Mouse (Mus musculus) intestine, embryonic 14.5 days (tissue): ENCODE measurements around the gene Pcolce. TPM values are rescaled to one million over a fixed set of nuclear protein-coding genes. Genes with fewer than 3 reads are reported as not detected.

Source experiments
- ATAC-seq: fragments of 200-750 bp; cut with Nextera tagmentation; replicated peaks from 2 replicates; pipeline ENCODE4 v1.8.0; 2017; ENCODE audit warnings: low read depth, moderate number of reproducible peaks, moderate TSS enrichment, moderate library complexity; ENCODE audit not compliant: low FRiP score, low TSS enrichment
- DNase-seq: peaks from one replicate; pipeline ENCODE4 v3.0.0-alpha.2; 2018; ENCODE audit warnings: low spot score
- H3K27ac ChIP-seq: fragments of 300-500 bp; sonication (generic); 2 replicates; pipeline ENCODE4 v1.5.1; 2014; ENCODE audit warnings: low read depth, mild to moderate bottlenecking, control low read depth
- H3K27me3 ChIP-seq: fragments of 300-500 bp; sonication (generic); replicated peaks from 2 replicates; pipeline ENCODE4 v1.6.1; 2014; ENCODE audit warnings: low read length, control low read depth; ENCODE audit not compliant: control insufficient read depth, insufficient read depth
- H3K36me3 ChIP-seq: fragments of 300-500 bp; sonication (generic); 2 replicates; pipeline ENCODE4 v1.6.1; 2014; ENCODE audit warnings: low read length, control low read depth; ENCODE audit not compliant: control insufficient read depth, insufficient read depth
- H3K4me1 ChIP-seq: fragments of 300-500 bp; sonication (generic); replicated peaks from 2 replicates; pipeline ENCODE4 v1.6.1; 2014; ENCODE audit warnings: low read length, control low read depth, mixed read lengths; ENCODE audit not compliant: control insufficient read depth, insufficient read depth
- H3K4me2 ChIP-seq: fragments of 300-500 bp; sonication (generic); 2 replicates; pipeline ENCODE4 v1.6.1; 2014; ENCODE audit warnings: low read length
- H3K4me3 ChIP-seq: fragments of 300-500 bp; sonication (generic); 2 replicates; pipeline ENCODE4 v1.5.1; 2014; ENCODE audit warnings: low read depth, low read length, control low read depth, mixed read lengths
- H3K9ac ChIP-seq: fragments of 300-500 bp; sonication (generic); 2 replicates; pipeline ENCODE4 v1.6.1; 2014; ENCODE audit warnings: mild to moderate bottlenecking, low read length
- H3K9me3 ChIP-seq: fragments of 300-500 bp; sonication (generic); 2 replicates; pipeline ENCODE4 v1.6.1; 2016; ENCODE audit warnings: low read length, control low read depth; ENCODE audit not compliant: control insufficient read depth
- WGBS: fragments of 180-500 bp; shearing (Covaris S2); extraction: QIAGEN DNeasy Blood & Tissue Kit; methylation state at CpG from one replicate; pipeline ENCODE4 v1.1.7; 2014; 5-methylcytosine and 5-hydroxymethylcytosine counted together
- polyA plus RNA-seq: library from polyadenylated mRNA; unstranded; fragments of >200 nt; fragmentation: Nextera tagmentation; extraction: Ambion mirVana; gene quantifications from 2 replicates; pipeline ENCODE4 v1.2.1, GENCODE M21; 2014

The Pcolce gene
- polyA plus RNA-seq, 1 experiment from 2014 or later, result 112 TPM

DNA sequence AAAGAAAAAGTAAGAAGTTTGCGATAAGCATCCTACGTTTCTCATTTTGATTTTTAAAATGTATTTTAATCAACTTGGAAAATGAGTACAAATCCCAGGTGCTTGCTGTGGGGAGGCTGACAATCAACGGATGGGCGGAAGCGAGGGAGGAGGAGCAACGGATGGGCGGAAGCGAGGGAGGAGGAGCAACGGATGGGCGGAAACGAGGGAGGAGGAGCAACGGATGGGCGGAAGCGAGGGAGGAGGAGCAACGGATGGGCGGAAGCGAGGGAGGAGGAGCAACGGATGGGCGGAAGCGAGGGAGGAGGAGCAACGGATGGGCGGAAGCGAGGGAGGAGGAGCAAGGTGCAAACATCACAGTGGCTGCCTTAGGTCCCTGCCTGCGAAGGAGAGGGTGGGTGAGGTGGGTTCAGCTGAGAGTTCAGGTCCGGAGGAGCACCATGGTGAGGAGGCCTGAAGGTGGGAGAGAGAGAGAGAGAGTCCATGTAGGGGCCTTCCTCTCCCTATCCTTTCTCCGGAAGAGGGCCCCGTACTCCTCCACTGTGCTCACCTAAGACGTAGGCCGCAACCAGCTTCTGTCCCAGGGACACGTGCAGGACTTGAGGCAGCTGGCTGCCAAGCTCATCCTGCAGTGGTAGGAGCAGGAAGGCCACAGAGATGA is 16.9 kb downstream of the Pcolce start:
- H3K9ac ChIP-seq, result no peak overlapping the region
- H3K27me3 ChIP-seq, result no peaks in the 10 kb centered on the region
- H3K4me2 ChIP-seq, result peak overlapping the region; percentile 35
- H3K27ac ChIP-seq, result no peak overlapping the region
- H3K36me3 ChIP-seq, result no peaks in the 10 kb centered on the region
- no peaks in the 10 kb centered on the region for H3K9me3 ChIP-seq
- ATAC-seq, result no peak
- DNase-seq, result no peak
- peaks cover 10% of the 10 kb centered on the region for H3K4me1 ChIP-seq
- WGBS, result 35% methylated on average over 26 of the region's 30 CpGs
- peak overlapping the region; percentile 10; the same call in 1 of the 2 replicates for H3K4me3 ChIP-seq

DNA sequence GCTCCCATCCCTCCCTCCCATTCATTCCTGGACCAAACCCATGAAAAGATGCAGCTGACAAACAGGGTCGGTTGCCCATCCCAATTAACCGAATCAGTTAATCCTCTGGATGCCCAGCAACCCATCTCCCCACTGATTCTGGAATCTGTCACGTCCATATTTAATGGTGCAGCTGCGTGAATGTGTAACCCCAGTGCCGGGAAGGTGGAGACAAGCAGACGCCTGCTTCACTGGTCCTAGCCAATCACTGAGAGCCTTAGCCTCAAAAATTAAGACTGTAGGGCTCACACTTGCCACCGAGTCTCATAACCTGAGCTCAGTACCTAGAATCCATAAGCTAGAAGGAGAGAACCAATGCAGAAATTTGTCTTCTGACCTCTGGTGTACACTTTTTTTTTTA is 17.7 kb downstream of the Pcolce start:
- Histone ChIP-seq H3K4me1 (peaks cover 10% of the 10 kb centered on the region), H3K9ac (no peak overlapping the region), H3K27ac (no peak overlapping the region), H3K4me3 (no peak overlapping the region), H3K4me2 (no peak overlapping the region), H3K27me3 (no peaks in the 10 kb centered on the region), H3K9me3 (no peaks in the 10 kb centered on the region), H3K36me3 (no peaks in the 10 kb centered on the region)
- no peak for ATAC-seq
- no peak for DNase-seq
- 74% methylated on average over 7 of the region's 7 CpGs for WGBS

DNA sequence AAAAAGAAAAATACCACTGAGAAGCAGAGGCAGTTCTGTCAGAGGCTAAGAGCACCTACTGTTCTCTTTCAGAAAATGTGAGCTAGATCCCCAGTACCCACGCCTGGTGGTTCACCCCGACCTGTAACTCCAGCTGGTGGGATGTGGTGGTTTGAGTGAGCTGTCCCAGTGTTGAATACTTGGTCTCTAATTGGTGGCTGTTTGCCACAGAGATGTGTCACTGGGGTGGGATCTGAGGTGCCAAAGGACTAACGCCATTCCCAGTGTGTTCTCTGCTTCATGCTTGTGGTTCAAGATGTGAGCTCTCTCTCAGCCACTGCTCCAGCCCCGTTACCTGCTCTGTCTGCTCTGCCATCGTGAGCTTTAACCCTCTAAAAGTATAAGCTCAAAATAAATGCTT is 23.1 kb downstream of the Pcolce start:
- Histone ChIP-seq H3K9me3 (0 out of 2 replicates have a peak, but pooled peaks cover 2% of the 10 kb centered on the region), H3K27ac (no peak overlapping the region), H3K4me2 (no peak overlapping the region), H3K36me3 (no peaks in the 10 kb centered on the region), H3K4me3 (no peak overlapping the region), H3K9ac (no peak overlapping the region), H3K27me3 (no peaks in the 10 kb centered on the region), H3K4me1 (no peaks in the 10 kb centered on the region)
- ATAC-seq (no peak), DNase-seq (no peak)
- WGBS, result 70% methylated on average over 5 of the region's 5 CpGs

DNA sequence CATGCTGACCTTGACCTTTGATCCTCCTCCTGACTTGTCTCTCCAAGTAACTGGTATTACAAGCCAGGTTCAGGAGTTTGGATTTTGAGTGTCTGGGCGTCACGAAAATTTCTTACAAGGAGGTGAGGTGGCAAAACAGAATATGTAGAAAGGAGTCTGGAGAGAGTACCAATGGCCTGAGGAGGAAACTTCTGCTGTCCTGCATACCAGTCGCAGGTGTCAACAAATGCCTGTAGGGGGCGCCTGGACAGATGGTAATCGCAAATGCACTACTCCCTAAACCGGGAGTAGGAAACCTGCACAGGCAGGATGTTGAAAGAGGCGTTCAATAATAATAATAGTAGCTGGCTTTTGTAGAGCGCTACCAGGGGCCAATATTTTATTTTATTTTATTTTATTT is 28.6 kb downstream of the Pcolce start:
- peaks cover 9% of the 10 kb centered on the region for H3K27me3 ChIP-seq
- no peak overlapping the region for H3K27ac ChIP-seq
- DNase-seq, result peak; percentile 73
- 0 out of 2 replicates have a peak, but pooled peaks cover 2% of the 10 kb centered on the region for H3K9me3 ChIP-seq
- WGBS, result 31% methylated on average over 8 of the region's 8 CpGs
- ATAC-seq, result no peak
- no peaks in the 10 kb centered on the region for H3K36me3 ChIP-seq
- H3K4me1 ChIP-seq, result no peaks in the 10 kb centered on the region
- no peak overlapping the region for H3K9ac ChIP-seq
- H3K4me2 ChIP-seq, result no peak overlapping the region
- H3K4me3 ChIP-seq, result no peak overlapping the region

DNA sequence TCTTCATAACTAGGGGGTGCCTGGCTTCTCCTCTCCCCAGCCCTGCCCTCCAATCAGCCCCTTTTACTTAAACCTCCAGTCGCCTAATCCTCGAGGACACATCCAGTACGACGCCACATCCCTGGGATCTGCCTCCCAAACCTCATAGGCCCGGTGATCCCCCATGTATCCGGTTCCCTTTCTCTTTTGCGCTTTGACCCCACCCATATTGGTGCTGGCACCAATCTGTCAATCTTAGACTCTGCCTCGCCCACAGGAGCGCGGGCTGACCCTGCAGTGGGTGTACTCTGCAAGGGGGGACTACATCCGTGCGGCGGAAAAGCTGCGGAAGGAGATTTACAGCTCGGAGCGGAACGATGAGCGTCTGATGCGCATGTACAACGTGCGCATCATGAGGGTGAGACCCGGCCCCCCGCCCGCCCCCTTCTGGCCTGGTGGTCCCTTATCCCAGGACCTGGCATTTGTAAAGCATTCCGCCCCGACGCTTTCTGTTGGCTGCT is 29.9 kb downstream of the Pcolce start:
- Histone ChIP-seq H3K4me2 (peak overlapping the region; percentile 58), H3K9me3 (0 out of 2 replicates have a peak, but pooled peaks cover 2% of the 10 kb centered on the region), H3K4me1 (no peaks in the 10 kb centered on the region), H3K27me3 (peaks cover 9% of the 10 kb centered on the region), H3K4me3 (peak overlapping the region; percentile 28), H3K36me3 (no peaks in the 10 kb centered on the region), H3K9ac (peak overlapping the region; percentile 2; the same call in 1 of the 2 replicates), H3K27ac (no peak overlapping the region)
- ATAC-seq (peak; percentile 45; the same call in 1 of the 2 replicates), DNase-seq (peak; percentile 67)
- 12% methylated on average over 27 of the region's 27 CpGs for WGBS

DNA sequence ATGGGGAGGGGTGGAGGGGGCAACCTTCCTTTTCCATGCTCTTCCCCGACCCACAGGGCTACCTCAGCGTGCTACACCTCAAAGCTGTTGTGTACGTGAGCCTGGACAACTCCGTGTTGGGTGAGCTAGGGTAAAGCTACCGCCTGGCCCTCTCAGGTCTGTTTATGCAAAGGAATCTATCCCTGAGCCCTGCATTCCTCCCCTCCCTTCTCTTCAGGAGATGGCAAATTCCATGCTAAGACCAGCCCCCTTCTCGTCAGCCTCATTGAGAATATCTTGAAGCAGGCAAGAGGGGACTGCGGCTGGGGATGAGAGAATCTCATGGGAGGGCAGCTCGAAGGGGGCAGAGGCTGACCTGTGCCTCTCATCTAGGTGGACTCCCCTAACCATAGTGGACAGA is 30.9 kb downstream of the Pcolce start:
- Histone ChIP-seq H3K27me3 (peaks cover 9% of the 10 kb centered on the region), H3K9ac (no peak overlapping the region), H3K4me3 (no peak overlapping the region), H3K27ac (no peak overlapping the region), H3K4me1 (no peaks in the 10 kb centered on the region), H3K9me3 (0 out of 2 replicates have a peak, but pooled peaks cover 2% of the 10 kb centered on the region), H3K4me2 (no peak overlapping the region), H3K36me3 (no peaks in the 10 kb centered on the region)
- DNase-seq, result no peak
- WGBS, result 23% methylated on average over 8 of the region's 8 CpGs
- ATAC-seq, result no peak

DNA sequence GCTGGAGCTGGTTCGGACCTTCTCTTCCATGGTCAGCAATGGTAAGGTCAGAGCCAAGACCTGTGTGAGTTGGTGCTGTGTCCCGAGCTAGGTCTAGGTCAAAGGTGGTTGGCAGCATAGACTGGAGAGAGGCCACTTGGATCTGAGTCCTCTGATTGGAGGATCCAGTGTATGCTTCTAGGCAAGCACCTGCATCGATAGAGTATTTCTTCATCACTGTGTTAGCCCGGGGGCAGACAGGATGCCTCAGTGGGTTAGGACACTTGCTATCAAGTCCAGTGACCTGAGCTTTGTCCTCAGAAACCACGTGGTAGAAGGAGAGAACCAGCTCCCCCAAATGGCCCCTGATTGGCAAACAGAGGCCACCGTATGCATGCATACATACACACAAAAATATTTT is 33.3 kb downstream of the Pcolce start:
- Histone ChIP-seq H3K27ac (no peak overlapping the region), H3K4me2 (no peak overlapping the region), H3K4me1 (no peaks in the 10 kb centered on the region), H3K36me3 (no peaks in the 10 kb centered on the region), H3K9ac (no peak overlapping the region), H3K9me3 (no peaks in the 10 kb centered on the region), H3K4me3 (no peak overlapping the region), H3K27me3 (peaks cover 9% of the 10 kb centered on the region)
- 75% methylated on average over 6 of the region's 6 CpGs for WGBS
- DNase-seq (no peak), ATAC-seq (no peak)

DNA sequence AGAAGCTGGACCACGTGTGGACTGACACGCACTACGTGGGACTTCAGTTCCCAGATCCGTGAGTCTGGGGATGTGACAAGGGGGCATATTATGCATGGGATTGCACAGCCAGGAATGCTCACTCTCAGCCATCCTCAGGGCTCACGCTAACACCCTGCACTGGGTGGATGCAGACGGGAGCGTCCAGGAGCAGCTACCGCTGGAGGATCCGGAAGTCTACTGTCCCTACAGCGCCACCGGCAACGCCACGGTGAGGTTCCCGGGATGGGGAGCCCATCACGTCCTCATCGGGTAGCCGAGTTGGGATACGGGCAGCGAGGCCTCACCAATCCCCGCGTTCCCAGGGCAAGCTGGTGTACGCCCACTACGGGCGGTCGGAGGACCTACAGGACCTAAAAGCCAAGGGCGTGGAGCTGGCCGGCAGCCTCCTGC is 39.1 kb downstream of the Pcolce start:
- Histone ChIP-seq H3K4me3 (peak overlapping the region; percentile 18), H3K9ac (no peak overlapping the region), H3K36me3 (no peaks in the 10 kb centered on the region), H3K27me3 (peaks cover 5% of the 10 kb centered on the region; the same call in 1 of the 2 replicates), H3K9me3 (no peaks in the 10 kb centered on the region), H3K4me2 (peak overlapping the region; percentile 47), H3K27ac (no peak overlapping the region), H3K4me1 (0 out of 2 replicates have a peak, but pooled peaks cover under 1% of the 10 kb centered on the region)
- ATAC-seq (no peak; the same call in 1 of the 2 replicates), DNase-seq (no peak)
- 8% methylated on average over 26 of the region's 27 CpGs for WGBS
